Mouse (Mus musculus): ENCODE results near the gene Itgb1.

The Itgb1 gene

DNA sequence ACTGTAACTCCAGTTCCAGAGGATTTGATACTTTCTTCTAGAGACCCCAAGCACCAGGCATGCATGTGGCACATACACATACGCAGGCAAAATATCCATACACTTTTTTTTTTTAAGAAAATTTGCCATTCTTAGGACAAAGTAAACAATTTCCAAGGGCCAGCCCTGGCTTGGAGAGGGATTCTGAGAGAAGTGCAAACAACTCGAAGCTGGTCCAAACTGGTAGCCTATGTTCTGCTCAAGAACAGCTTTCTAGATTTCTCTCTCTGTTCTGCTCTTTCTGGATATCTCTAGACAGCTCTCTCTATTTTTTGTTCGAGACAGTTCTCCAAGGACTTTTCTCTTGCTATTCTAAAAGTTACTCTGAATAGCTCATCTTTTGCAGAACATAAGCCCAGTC, 3.5 kb upstream of the Itgb1 start:
- no peak for DNase-seq (ENCODE audit: low read depth, low spot score)

GRCm38 (mm10) chr8:128684609-128685506, 596 bp upstream of the Itgb1 start:
- DNase-seq (ENCODE audit: low read depth, low spot score) = no peak

GRCm38 (mm10) chr8:128686429-128686990, 1.1 kb downstream of the Itgb1 start:
- no peak for DNase-seq (ENCODE audit: low read depth, low spot score)

DNA sequence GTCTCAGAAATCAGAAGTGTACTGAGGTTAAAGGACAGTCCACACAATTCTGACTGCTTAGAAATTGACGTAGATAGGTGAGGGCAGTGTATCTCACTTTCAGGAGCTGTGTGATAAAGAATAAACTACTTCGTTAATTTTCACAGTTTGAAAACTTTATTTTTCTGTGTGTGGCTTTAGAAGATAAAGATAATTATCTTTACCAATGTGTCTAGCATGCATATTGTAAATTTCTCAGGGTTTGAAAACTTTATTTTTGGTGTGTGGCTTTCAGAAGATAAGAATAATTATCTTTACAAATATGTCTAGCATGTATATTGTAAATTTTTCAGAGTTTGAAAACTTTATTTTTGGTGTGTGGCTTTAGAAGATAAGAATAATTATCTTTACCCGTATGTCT, 3.2 kb downstream of the Itgb1 start:
- no peak for DNase-seq (ENCODE audit: low read depth, low spot score)

DNA sequence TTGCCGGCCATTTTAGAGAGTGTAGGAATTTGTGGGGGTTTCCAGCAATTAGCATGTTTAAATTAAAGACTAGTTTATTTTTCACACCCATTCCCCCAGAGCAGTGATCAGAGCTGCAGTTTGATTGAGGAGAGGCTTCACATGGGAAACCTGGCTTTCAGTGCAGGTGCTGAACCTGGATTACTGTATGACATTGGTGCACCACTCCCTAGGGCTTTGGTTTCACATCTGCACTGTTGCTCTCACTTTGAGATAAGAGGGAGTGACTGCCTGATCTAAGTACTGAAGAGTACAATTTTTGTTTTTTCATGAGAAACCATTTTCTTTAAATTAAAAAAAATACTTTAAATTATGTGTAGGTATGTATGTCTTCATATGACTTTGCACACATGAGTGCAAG, 4.6 kb downstream of the Itgb1 start:
- no peak for DNase-seq (ENCODE audit: low read depth, low spot score)

- no peak for DNase-seq (ENCODE audit: low read depth, low spot score)
Observed at GRCm38 (mm10) chr8:128696701-128697397, 11.4 kb downstream of the Itgb1 start.

DNA sequence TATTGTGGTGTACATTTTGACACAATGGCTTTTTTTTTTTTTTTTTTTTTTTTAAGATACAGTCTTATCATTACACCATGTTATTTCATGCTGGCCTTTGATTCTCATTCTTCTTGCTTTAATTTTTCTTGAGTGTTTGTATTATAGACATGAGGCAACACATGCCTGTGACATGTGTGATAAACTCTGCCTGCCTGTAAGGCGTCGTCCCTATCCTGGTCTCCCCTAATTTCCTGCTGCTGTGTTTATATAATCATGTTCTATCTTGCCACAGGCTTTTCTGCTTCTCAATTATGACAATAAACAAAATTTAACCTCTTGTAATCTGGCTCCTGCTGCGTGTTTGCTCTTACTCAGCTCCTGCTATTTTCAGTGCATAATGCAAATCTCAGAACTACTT, 12.5 kb downstream of the Itgb1 start:
- no peak for DNase-seq (ENCODE audit: low read depth, low spot score)

GRCm38 (mm10) chr8:128704376-128704775, 18.9 kb downstream of the Itgb1 start:
- no peak for DNase-seq (ENCODE audit: low read depth, low spot score)

- DNase-seq (ENCODE audit: low read depth, low spot score) = no peak
Observed at GRCm38 (mm10) chr8:128704836-128705235, 19.4 kb downstream of the Itgb1 start.

- DNase-seq (ENCODE audit: low read depth, low spot score) = peak; percentile 64
Observed at GRCm38 (mm10) chr8:128709261-128709660, 23.8 kb downstream of the Itgb1 start.

DNA sequence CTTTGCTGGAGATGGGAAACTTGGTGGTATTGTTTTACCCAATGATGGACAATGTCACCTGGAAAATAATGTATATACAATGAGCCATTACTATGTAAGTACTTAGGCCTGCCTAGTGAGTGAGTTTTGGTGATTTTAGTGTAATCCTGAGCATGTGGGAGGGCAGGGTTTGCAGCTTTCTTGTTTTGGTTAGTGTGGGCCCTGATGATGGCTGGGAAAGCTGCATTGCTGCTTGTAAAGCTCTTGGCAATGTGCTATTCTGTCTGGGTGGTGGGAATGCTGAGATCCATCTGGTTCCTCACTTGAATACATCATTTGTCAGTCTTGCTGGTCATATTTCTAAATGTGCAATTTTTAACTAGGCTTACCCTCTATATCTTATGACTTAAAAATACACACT, 30.7 kb downstream of the Itgb1 start:
- DNase-seq (ENCODE audit: low read depth, low spot score) = no peak

DNA sequence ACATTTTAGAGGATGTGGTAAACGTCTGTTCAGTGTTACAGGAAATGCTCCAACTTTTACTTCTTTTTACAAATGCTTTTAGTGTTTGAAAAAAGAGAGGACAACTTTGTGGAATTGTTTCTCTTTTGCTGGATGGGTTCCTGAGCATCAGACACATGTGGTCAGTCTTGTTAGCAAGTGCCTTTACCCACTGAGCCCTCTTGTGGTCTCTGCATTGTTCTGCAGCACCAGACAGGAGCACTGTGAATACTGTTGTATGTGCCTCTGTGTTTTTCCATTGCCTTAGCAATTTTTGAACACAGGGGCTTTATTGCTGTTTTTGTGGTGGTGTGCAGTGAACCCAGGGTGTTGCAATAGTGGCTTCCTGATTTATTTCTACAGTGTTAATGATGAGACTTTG, 39.4 kb downstream of the Itgb1 start:
- peak; percentile 30 for DNase-seq (ENCODE audit: low read depth, low spot score)

DNA sequence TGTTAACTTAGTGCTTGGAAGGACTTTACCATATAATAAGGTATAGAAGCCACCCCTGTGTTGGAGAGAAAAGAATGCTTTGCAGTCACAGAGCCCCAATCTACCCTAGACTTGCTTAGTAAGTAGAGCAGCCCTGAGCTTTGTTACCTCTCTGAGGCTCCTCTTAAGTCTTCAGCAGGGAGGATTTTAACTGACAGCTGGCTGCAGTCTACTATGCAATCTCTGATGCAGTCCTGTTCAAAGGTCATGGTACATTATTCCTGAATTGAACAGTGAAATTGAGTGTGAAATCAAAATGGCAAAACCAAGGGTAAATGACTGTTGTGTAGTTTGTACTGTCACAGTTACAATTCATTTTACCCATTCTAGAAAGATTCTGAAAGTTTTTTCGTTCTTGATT, 41.8 kb downstream of the Itgb1 start:
- no peak for DNase-seq (ENCODE audit: low read depth, low spot score)

- no peak for DNase-seq (ENCODE audit: low read depth, low spot score)
Observed at GRCm38 (mm10) chr8:128732254-128732653, 46.8 kb downstream of the Itgb1 start.

GRCm38 (mm10) chr8:128734118-128734517, 48.7 kb downstream of the Itgb1 start:
- no peak for DNase-seq (ENCODE audit: low read depth, low spot score)

- no peak for DNase-seq (ENCODE audit: low read depth, low spot score)
Observed at GRCm38 (mm10) chr8:128735692-128736091, 50.2 kb downstream of the Itgb1 start.
